Mouse (Mus musculus) colon, adult 2 months (tissue): Measurements from ENCODE around the gene Trim5. TPM values are rescaled to one million over a fixed set of nuclear protein-coding genes. Genes with fewer than 3 reads are reported as not detected.

Experiments
- polyA plus RNA-seq: library from polyadenylated mRNA; depleted of rRNA; stranded (reverse); fragments of >200 nt; gene quantifications from 2 replicates; pipeline ENCODE4 v1.2.3, GENCODE M21; 2012; rRNA removed

Trim5 gene
- 0.21 TPM in 2 replicates for polyA plus RNA-seq

GRCm38 (mm10) chr7:104287576-104288443 is at the start of gene Trim5:
Trim5 (minus strand) TSS chr7:104288094.

GRCm38 (mm10) chr7:104329171-104329570 is 41.3 kb upstream of the Trim5 start, which contains the start of gene Trim34b:
Trim34b (plus strand) TSS chr7:104329471.

DNA sequence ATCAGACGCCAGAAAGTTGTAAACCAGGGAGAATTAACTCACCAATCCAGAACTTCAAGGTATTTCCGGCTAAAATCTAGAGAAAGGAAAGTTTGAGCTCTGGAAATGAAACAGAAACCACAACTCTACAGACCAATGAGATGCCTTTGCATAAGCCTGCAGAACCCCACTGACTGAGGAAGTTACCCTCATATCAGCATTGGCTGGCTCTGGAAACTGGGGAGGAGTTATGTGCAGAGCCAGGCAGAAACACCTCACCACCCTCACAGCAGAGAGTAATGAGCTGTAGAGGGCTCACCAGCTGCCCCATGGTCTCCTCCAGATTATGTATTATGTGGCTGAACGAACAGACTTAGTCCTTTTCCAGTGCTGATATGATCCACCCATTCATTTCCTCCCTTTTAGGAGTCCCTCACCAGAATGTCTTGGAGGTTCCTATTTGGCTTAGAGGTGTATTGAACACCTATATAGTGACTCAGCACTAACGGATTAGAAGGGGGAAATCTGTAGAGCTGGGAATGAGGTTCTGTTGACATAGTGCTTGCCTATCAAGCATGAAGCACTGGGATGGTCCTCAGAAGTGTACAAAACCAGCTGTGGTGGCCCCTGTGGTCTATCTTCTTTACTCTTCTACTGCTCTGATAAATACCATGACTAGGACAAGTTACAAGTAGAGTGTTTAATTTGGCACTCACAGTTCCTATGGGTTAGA is 27.6 kb upstream of the Trim5 start, which contains the start of gene Trim12a:
TSS of gene Trim12a (minus strand) at position 98 of the 712 bp plus-strand sequence.

GRCm38 (mm10) chr7:104244287-104245181 is 43.4 kb downstream of the Trim5 start, which contains the start of gene Trim34a:
Trim34a (plus strand) TSS chr7:104244457.

GRCm38 (mm10) chr7:104218701-104219569 is 69.0 kb downstream of the Trim5 start, which contains the start of gene Trim6:
Trim6 (plus strand) TSS chr7:104218793.

Other genes starting within 250 kb of the Trim5 start
- gene Olfr642, start 235.4 kb downstream of the Trim5 start, polyA plus RNA-seq = not detected in 2 replicates
- gene 4930516K23Rik, start 226.6 kb downstream of the Trim5 start, polyA plus RNA-seq = not detected in 2 replicates
- not detected in 2 replicates for gene Olfr644, start 216.2 kb downstream of the Trim5 start, polyA plus RNA-seq
- gene Olfr645, start 202.6 kb downstream of the Trim5 start, polyA plus RNA-seq = not detected in 2 replicates
- not detected in 2 replicates for gene Olfr646, start 183.2 kb downstream of the Trim5 start, polyA plus RNA-seq
- not detected in 2 replicates for gene Ubqln5, start 158.3 kb downstream of the Trim5 start, polyA plus RNA-seq
- not detected in 2 replicates for gene Olfr643, start 150.7 kb downstream of the Trim5 start, polyA plus RNA-seq
- not detected in 2 replicates for gene Ubqln3, start 144.8 kb downstream of the Trim5 start, polyA plus RNA-seq
- not detected in 2 replicates for gene Ubqlnl, start 137.5 kb downstream of the Trim5 start, polyA plus RNA-seq
- gene Olfm5, start 123.3 kb downstream of the Trim5 start, polyA plus RNA-seq = not detected in 2 replicates
- gene Olfr648, start 104.7 kb downstream of the Trim5 start, polyA plus RNA-seq = not detected in 2 replicates
- gene Olfr649, start 92.1 kb downstream of the Trim5 start, polyA plus RNA-seq = not detected in 2 replicates
- 4.6 and 4.8 TPM in 2 replicates for gene Trim6, start 69.3 kb downstream of the Trim5 start, polyA plus RNA-seq
- 2.0 and 2.5 TPM in 2 replicates for gene Trim34a, start 43.6 kb downstream of the Trim5 start, polyA plus RNA-seq
- gene Trim12a, start 27.4 kb upstream of the Trim5 start, polyA plus RNA-seq = 2.3 TPM in 2 replicates
- 1.4 and 2.2 TPM in 2 replicates for gene Trim34b, start 41.4 kb upstream of the Trim5 start, polyA plus RNA-seq
- gene Trim12c, start 65.3 kb upstream of the Trim5 start, polyA plus RNA-seq = 2.0 and 2.3 TPM in 2 replicates
- 0.06 TPM in 1 of 2 replicates, not detected in the other for gene Trim30b, start 81.8 kb upstream of the Trim5 start, polyA plus RNA-seq
- gene Trim30c, start 112.7 kb upstream of the Trim5 start, polyA plus RNA-seq = 0.08 TPM in 1 of 2 replicates, not detected in the other
- gene Trim30a, start 177.1 kb upstream of the Trim5 start, polyA plus RNA-seq = 0.77 and 0.94 TPM in 2 replicates
- 1.6 and 2.0 TPM in 2 replicates for gene Trim30d, start 219.8 kb upstream of the Trim5 start, polyA plus RNA-seq